Mouse (Mus musculus) megakaryocyte progenitor cell, adult 5-6 weeks (primary cell): ENCODE measurements around the gene Asprv1. TPM values are rescaled to one million over a fixed set of nuclear protein-coding genes. Genes with fewer than 3 reads are reported as not detected.

ENCODE experiments used
- ATAC-seq: replicated peaks from 2 replicates; pipeline ENCODE4 v1.8.0; 2016; ENCODE audit warnings: mild to moderate bottlenecking, moderate TSS enrichment, inconsistent platforms; ENCODE audit not compliant: poor library complexity
- total RNA-seq, 2 experiments: library from RNA; stranded (forward) in 1 of 2; stranded (reverse) in 1 of 2; fragments of 157-497, 149-512 nt in 1 of 2; fragments of 200-1000 nt in 1 of 2; gene quantifications; 2 replicates each; pipeline versions ENCODE4 v1.2.3 to v1.2.4; 2015 to 2017

Gene Asprv1
- total RNA-seq, 2 experiments from 2014 or later = 1.3 to 1.5 TPM

DNA sequence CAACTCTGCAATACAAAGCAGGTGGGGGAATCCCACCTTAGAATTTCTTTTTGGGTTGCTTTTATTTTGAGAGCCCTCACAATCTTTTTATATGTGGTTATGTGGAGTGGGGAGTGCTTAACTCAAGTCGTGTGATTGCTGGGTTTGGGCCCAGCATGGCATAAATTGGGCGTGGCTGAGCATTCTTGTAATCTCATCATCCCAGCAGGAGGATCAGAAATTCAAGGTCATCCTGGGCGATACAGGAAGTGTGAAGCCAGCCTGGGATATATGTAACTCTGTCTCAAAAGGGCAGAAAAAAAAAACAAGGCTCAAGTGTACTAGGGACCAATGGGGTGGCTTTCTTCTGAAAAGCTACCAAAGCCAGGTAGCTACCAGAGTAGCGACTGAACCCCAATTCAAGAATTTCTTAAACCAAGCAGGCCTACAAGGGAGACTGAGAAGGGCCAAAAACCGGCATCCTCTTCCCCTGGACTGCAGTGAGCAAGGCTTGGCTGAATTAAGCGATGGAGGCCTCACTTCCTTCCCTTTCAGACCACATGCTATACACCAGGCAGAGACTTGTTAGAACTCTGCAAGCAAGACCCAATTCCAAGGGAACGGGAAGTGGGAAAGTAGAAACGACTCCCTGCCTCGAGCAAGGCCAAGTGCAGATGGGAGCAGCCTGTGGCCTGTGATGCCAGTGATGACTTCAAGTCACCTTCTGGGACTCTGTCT is 32.4 kb downstream of the Asprv1 start:
- peak; percentile 89 for ATAC-seq

- ATAC-seq = no peak
These were observed 37.1 kb downstream of the Asprv1 start for GRCm38 (mm10) chr6:86665076-86665475.

- ATAC-seq = no peak
These were observed 37.8 kb downstream of the Asprv1 start for GRCm38 (mm10) chr6:86665560-86666307.

GRCm38 (mm10) chr6:86667061-86667460 is 39.1 kb downstream of the Asprv1 start:
- ATAC-seq = no peak

GRCm38 (mm10) chr6:86668580-86669239 is 40.7 kb downstream of the Asprv1 start, which contains the start of gene Mxd1:
TSS of gene Mxd1 (minus strand) at chr6:86669161.
- no peak for ATAC-seq

- ATAC-seq = peak; percentile 87
These were observed 41.3 kb downstream of the Asprv1 start for GRCm38 (mm10) chr6:86669240-86669727.

DNA sequence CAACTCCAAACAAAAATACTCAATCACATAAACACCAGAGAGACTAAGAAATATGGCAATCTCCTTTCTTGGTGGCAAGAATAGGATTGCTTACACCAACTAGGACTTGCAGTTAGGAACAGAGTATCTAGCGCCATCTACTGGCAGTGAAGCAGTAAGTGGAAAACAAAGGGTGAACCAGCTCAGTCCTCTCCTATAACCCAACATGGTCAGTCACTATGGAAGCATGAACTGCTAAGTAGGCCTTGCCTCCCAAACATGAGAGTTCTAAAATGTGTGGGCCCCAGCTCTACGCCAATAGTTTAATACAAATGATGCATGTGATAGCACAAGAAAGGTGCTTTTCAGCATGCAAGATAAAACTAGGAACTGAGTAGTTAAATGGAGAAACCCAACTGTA is 42.9 kb downstream of the Asprv1 start:
- ATAC-seq = peak; percentile 43

GRCm38 (mm10) chr6:86678341-86678740 is 50.4 kb downstream of the Asprv1 start:
- ATAC-seq = no peak

Other genes starting within 250 kb of the Asprv1 start
- gene Pcyox1, start 231.0 kb upstream of the Asprv1 start, total RNA-seq (2015) = 33.1 and 40.5 TPM in 2 replicates
- 65.6 and 88.1 TPM in 2 replicates for gene Pcyox1, start 231.0 kb upstream of the Asprv1 start, total RNA-seq (2017)
- 67.3 and 125 TPM in 2 replicates for gene Tia1, start 223.9 kb upstream of the Asprv1 start, total RNA-seq (2015)
- 75.5 and 98.4 TPM in 2 replicates for gene Tia1, start 223.9 kb upstream of the Asprv1 start, total RNA-seq (2017)
- not detected in 2 replicates for gene Gm44790, start 201.5 kb upstream of the Asprv1 start, total RNA-seq (2015)
- 1.8 TPM in 1 of 2 replicates, not detected in the other for gene Gm44790, start 201.5 kb upstream of the Asprv1 start, total RNA-seq (2017)
- gene C87436, start 189.8 kb upstream of the Asprv1 start, total RNA-seq (2015) = 27.1 and 45.4 TPM in 2 replicates
- gene C87436, start 189.8 kb upstream of the Asprv1 start, total RNA-seq (2017) = 25.6 and 45.9 TPM in 2 replicates
- 333 and 352 TPM in 2 replicates for gene Pcbp1, start 101.8 kb upstream of the Asprv1 start, total RNA-seq (2015)
- 107 and 114 TPM in 2 replicates for gene Pcbp1, start 101.8 kb upstream of the Asprv1 start, total RNA-seq (2017)
- 17.6 and 19.4 TPM in 2 replicates for gene Mxd1, start 41.0 kb downstream of the Asprv1 start, total RNA-seq (2015)
- 17.6 and 18.1 TPM in 2 replicates for gene Mxd1, start 41.0 kb downstream of the Asprv1 start, total RNA-seq (2017)
- 80.1 and 86.4 TPM in 2 replicates for gene Snrnp27, start 56.4 kb downstream of the Asprv1 start, total RNA-seq (2015)
- 87.2 and 125 TPM in 2 replicates for gene Snrnp27, start 56.4 kb downstream of the Asprv1 start, total RNA-seq (2017)
- 24.5 and 28.2 TPM in 2 replicates for gene Gmcl1, start 105.2 kb downstream of the Asprv1 start, total RNA-seq (2015)
- 26.1 TPM in 2 replicates for gene Gmcl1, start 105.2 kb downstream of the Asprv1 start, total RNA-seq (2017)
- gene Anxa4, start 165.4 kb downstream of the Asprv1 start, total RNA-seq (2015) = 14.6 and 18.4 TPM in 2 replicates
- gene Anxa4, start 165.4 kb downstream of the Asprv1 start, total RNA-seq (2017) = 15.3 and 21.2 TPM in 2 replicates
- 30.1 and 30.6 TPM in 2 replicates for gene Aak1, start 221.4 kb downstream of the Asprv1 start, total RNA-seq (2015)
- gene Aak1, start 221.4 kb downstream of the Asprv1 start, total RNA-seq (2017) = 6.0 and 11.0 TPM in 2 replicates